Comparison of ENCODE assay signal across 20 mouse cellular contexts in the genomic region with DNA sequence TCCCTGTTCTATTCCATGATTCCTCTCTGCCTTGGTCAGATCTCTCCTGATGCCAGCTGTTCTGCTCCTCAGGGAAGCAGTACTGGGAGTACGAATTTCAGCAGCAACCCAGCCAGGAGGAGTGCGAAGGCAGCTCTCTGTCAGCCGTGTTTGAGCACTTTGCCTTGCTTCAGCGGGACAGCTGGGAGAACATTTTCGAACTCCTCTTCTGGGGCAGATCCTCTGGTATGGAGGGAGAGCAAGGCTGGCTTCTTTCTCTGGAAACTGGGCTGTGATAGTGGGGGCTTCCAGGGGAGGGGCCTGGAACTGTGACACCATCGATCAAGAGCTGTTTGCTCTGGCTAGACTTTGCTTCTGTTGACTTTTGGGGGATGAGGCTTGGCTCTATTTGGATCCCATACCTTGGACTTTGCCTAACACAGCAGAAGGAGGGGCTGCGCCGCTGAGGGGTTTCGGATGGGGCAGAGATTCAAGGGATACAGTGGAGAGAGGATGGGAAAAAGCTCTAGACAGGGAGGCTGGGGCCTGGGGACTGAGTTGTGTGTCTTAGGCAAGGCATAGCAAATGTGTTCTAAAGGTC. TPM values are rescaled to one million over a fixed set of nuclear protein-coding genes. Genes with fewer than 3 reads are reported as not detected.
A peak's percentile ranks its signal among the peaks of the same experiment; 100 is the strongest.
DNase-seq lines count a peak whose midpoint lies in the region; ATAC-seq and TF ChIP-seq lines count a peak whose summit lies in the region.
"Had no signal": no experiment of that assay in that cellular context is flagged by ENCODE, and none has a peak within 500 bp of the region (broad histone marks: within the 10 kb centered on the region; RNA-seq: fewer than 3 reads in every experiment).

No protein-coding gene starts in this region.

- peak overlapping the region; percentile 52 for H3K4me3 ChIP-seq in erythroblast, embryonic 14.5 days (replicated peaks)
- no peak overlapping the region for H3K4me3 ChIP-seq in midbrain, embryonic 12.5 days
- no peak overlapping the region for H3K4me3 ChIP-seq in midbrain, embryonic 15.5 days
- peak overlapping the region; percentile 52 for H3K4me3 ChIP-seq in liver, embryonic 13.5 days (replicated peaks)
- peak overlapping the region; percentile 8; the same call in 1 of the 2 replicates for H3K4me3 ChIP-seq in olfactory bulb, adult 2 months (ENCODE audit: insufficient read depth, low read depth, low read length)
- H3K4me3 ChIP-seq: limb, embryonic 15.5 days had no signal

- peaks cover 4% of the 10 kb centered on the region for H3K36me3 ChIP-seq in erythroblast, embryonic 14.5 days (ENCODE audit: control insufficient read depth)
- H3K36me3 ChIP-seq in midbrain, embryonic 12.5 days: no peaks in the 10 kb centered on the region
- 0 out of 2 replicates have a peak, but pooled peaks cover 3% of the 10 kb centered on the region for H3K36me3 ChIP-seq in midbrain, embryonic 15.5 days (replicated peaks)
- H3K36me3 ChIP-seq in liver, embryonic 13.5 days: 0 out of 2 replicates have a peak, but pooled peaks cover 3% of the 10 kb centered on the region

- peaks cover 52% of the 10 kb centered on the region for H3K27me3 ChIP-seq in erythroblast, embryonic 14.5 days (ENCODE audit: control insufficient read depth)
- H3K27me3 ChIP-seq in midbrain, embryonic 12.5 days: peaks cover 34% of the 10 kb centered on the region; the same call in 1 of the 2 replicates
- H3K27me3 ChIP-seq in midbrain, embryonic 15.5 days (replicated peaks): peaks cover 6% of the 10 kb centered on the region; the same call in 1 of the 2 replicates
- peaks cover 65% of the 10 kb centered on the region for H3K27me3 ChIP-seq in liver, embryonic 13.5 days

- no peak overlapping the region for H3K9ac ChIP-seq in midbrain, embryonic 12.5 days (replicated peaks)
- H3K9ac ChIP-seq in midbrain, embryonic 15.5 days: no peak overlapping the region
- H3K9ac ChIP-seq in liver, embryonic 13.5 days: peak overlapping the region; percentile 63
- H3K9ac ChIP-seq: limb, embryonic 15.5 days had no signal

- no peak for TF ChIP-seq CTCF in olfactory bulb, adult 2 months (IDR thresholded peaks at IDR 0.05; ENCODE audit: insufficient read depth, low read depth, low read length)

- DNase-seq in liver, embryonic 13.5 days: no peak
- no peak for DNase-seq in left cerebral cortex, adult 9 months (ENCODE audit: low spot score in 2 of 2)
- no peak for DNase-seq in B cell, adult 2 months
- DNase-seq: cerebellum, postnatal 14 days; kidney, adult 8-10 months; kidney, postnatal 4 days; retina, postnatal 1 day; thymus, postnatal 25 days had no signal

- H3K4me1 ChIP-seq in erythroblast, embryonic 14.5 days (ENCODE audit: control insufficient read depth): peaks cover 14% of the 10 kb centered on the region
- peaks cover 25% of the 10 kb centered on the region for H3K4me1 ChIP-seq in midbrain, embryonic 12.5 days
- peaks cover 20% of the 10 kb centered on the region for H3K4me1 ChIP-seq in midbrain, embryonic 15.5 days
- H3K4me1 ChIP-seq in liver, embryonic 13.5 days (replicated peaks): peaks cover 28% of the 10 kb centered on the region
- H3K4me1 ChIP-seq in olfactory bulb, adult 2 months (ENCODE audit: control insufficient read depth, insufficient read depth, low read length): peaks cover 2% of the 10 kb centered on the region

- ATAC-seq in erythroblast, adult 5-6 weeks (replicated peaks; ENCODE audit: low FRiP score, poor library complexity, severe bottlenecking): no peak
- ATAC-seq in midbrain, embryonic 12.5 days (ENCODE audit: low FRiP score, low read depth): no peak
- no peak for ATAC-seq in midbrain, embryonic 15.5 days (replicated peaks)
- peak; percentile 57 for ATAC-seq in liver, embryonic 13.5 days (ENCODE audit: low read depth)
- ATAC-seq: Patski had no signal

- H3K9me3 ChIP-seq in erythroblast, embryonic 14.5 days (ENCODE audit: control insufficient read depth, low read length): peaks cover 4% of the 10 kb centered on the region; the same call in 1 of the 2 replicates
- no peaks in the 10 kb centered on the region for H3K9me3 ChIP-seq in midbrain, embryonic 12.5 days
- no peaks in the 10 kb centered on the region for H3K9me3 ChIP-seq in midbrain, embryonic 15.5 days
- no peaks in the 10 kb centered on the region for H3K9me3 ChIP-seq in liver, embryonic 13.5 days (replicated peaks)
- H3K9me3 ChIP-seq: limb, embryonic 15.5 days had no signal

- no peak overlapping the region for H3K27ac ChIP-seq in midbrain, embryonic 12.5 days (replicated peaks)
- H3K27ac ChIP-seq in midbrain, embryonic 15.5 days: no peak overlapping the region
- H3K27ac ChIP-seq in liver, embryonic 13.5 days: peak overlapping the region; percentile 77
- H3K27ac ChIP-seq in olfactory bulb, adult 2 months (ENCODE audit: insufficient read depth, low read depth, low read length): no peak overlapping the region
- H3K27ac ChIP-seq: limb, embryonic 15.5 days had no signal

- 0 out of 2 replicates have a peak overlapping the region, but pooled peaks have one; percentile 0 for H3K4me2 ChIP-seq in midbrain, embryonic 12.5 days (replicated peaks)
- H3K4me2 ChIP-seq in midbrain, embryonic 15.5 days: no peak overlapping the region; the same call in 1 of the 2 replicates
- peak overlapping the region; percentile 75 for H3K4me2 ChIP-seq in liver, embryonic 13.5 days
- H3K4me2 ChIP-seq: limb, embryonic 15.5 days had no signal

- 76% methylated on average over 9 of the region's 9 CpGs for WGBS in midbrain, embryonic 12.5 days
- WGBS in midbrain, embryonic 15.5 days: 76% methylated on average over 9 of the region's 9 CpGs
- 56% methylated on average over 9 of the region's 9 CpGs for WGBS in liver, embryonic 13.5 days (ENCODE audit: insufficient replicate concordance)
- WGBS in olfactory bulb, adult 2 months: 75% methylated on average over 9 of the region's 9 CpGs

- TF ChIP-seq POLR2A in olfactory bulb, adult 2 months (IDR thresholded peaks at IDR 0.05; ENCODE audit: insufficient read depth, low read depth, low read length): no peak

RNA-seq across cellular contexts. Expression of a gene that starts 1.8 kb away (rescaled TPM):
- polyA plus RNA-seq in erythroblast, embryonic 14.5 days (2012): 0.28 and 0.44 TPM in 2 replicates
- not detected in 2 replicates for total RNA-seq in erythroblast, adult 5-6 weeks (2015; ENCODE audit: low replicate concordance)
- total RNA-seq in erythroblast, adult 5-6 weeks (2017; ENCODE audit: low replicate concordance): not detected in 2 replicates
- 99.7 and 135 TPM in 2 replicates for polyA plus RNA-seq in midbrain, embryonic 12.5 days (2016; fragmentation: Nextera tagmentation; extraction: Ambion mirVana)
- polyA plus RNA-seq in midbrain, embryonic 15.5 days (2015; fragmentation: Nextera tagmentation; extraction: Ambion mirVana): 137 and 184 TPM in 2 replicates
- 297 and 348 TPM in 2 replicates for polyA plus RNA-seq in liver, embryonic 13.5 days (2015; fragmentation: Nextera tagmentation; extraction: Ambion mirVana)
- polyA plus RNA-seq in olfactory bulb, adult 2 months (2012; ENCODE audit: insufficient read depth, insufficient read length, low replicate concordance, missing spikeins): not detected in 2 replicates
- total RNA-seq: granulocyte monocyte progenitor cell, adult 5-6 weeks had no signal
- polyA plus RNA-seq: Patski had no signal

RNA-seq across cellular contexts. Expression of a gene that starts 2.5 kb away (rescaled TPM):
- not detected in 2 replicates for polyA plus RNA-seq in erythroblast, embryonic 14.5 days (2012)
- total RNA-seq in erythroblast, adult 5-6 weeks (2015; ENCODE audit: low replicate concordance): not detected in 2 replicates
- not detected in 2 replicates for total RNA-seq in erythroblast, adult 5-6 weeks (2017; ENCODE audit: low replicate concordance)
- polyA plus RNA-seq in midbrain, embryonic 12.5 days (2016; fragmentation: Nextera tagmentation; extraction: Ambion mirVana): not detected in 2 replicates
- polyA plus RNA-seq in midbrain, embryonic 15.5 days (2015; fragmentation: Nextera tagmentation; extraction: Ambion mirVana): 0.13 and 0.17 TPM in 2 replicates
- 0.09 and 0.24 TPM in 2 replicates for polyA plus RNA-seq in liver, embryonic 13.5 days (2015; fragmentation: Nextera tagmentation; extraction: Ambion mirVana)
- polyA plus RNA-seq in olfactory bulb, adult 2 months (2012; ENCODE audit: insufficient read depth, insufficient read length, low replicate concordance, missing spikeins): not detected in 2 replicates
- total RNA-seq: adrenal gland, postnatal 4 days; granulocyte monocyte progenitor cell, adult 5-6 weeks had no signal
- polyA plus RNA-seq: heart, embryonic 14.5 days; neural tube, embryonic 14.5 days; Patski; small intestine, adult 2 months had no signal

RNA-seq across cellular contexts. Expression of a gene that starts 3.2 kb away (rescaled TPM):
- not detected in 2 replicates for polyA plus RNA-seq in erythroblast, embryonic 14.5 days (2012)
- total RNA-seq in erythroblast, adult 5-6 weeks (2015; ENCODE audit: low replicate concordance): not detected in 2 replicates
- not detected in 2 replicates for total RNA-seq in erythroblast, adult 5-6 weeks (2017; ENCODE audit: low replicate concordance)
- polyA plus RNA-seq in midbrain, embryonic 12.5 days (2016; fragmentation: Nextera tagmentation; extraction: Ambion mirVana): 36.4 and 37.0 TPM in 2 replicates
- 52.4 and 56.8 TPM in 2 replicates for polyA plus RNA-seq in midbrain, embryonic 15.5 days (2015; fragmentation: Nextera tagmentation; extraction: Ambion mirVana)
- polyA plus RNA-seq in liver, embryonic 13.5 days (2015; fragmentation: Nextera tagmentation; extraction: Ambion mirVana): 0.16 and 0.29 TPM in 2 replicates
- not detected in 2 replicates for polyA plus RNA-seq in olfactory bulb, adult 2 months (2012; ENCODE audit: insufficient read depth, insufficient read length, low replicate concordance, missing spikeins)
- total RNA-seq: granulocyte monocyte progenitor cell, adult 5-6 weeks had no signal

RNA-seq across cellular contexts. Expression of a gene that starts 11.3 kb away (rescaled TPM):
- 0.55 TPM in 2 replicates for polyA plus RNA-seq in erythroblast, embryonic 14.5 days (2012)
- 3.8 and 13.8 TPM in 2 replicates for total RNA-seq in erythroblast, adult 5-6 weeks (2015; ENCODE audit: low replicate concordance)
- total RNA-seq in erythroblast, adult 5-6 weeks (2017; ENCODE audit: low replicate concordance): 4.0 and 5.3 TPM in 2 replicates
- 88.5 and 89.7 TPM in 2 replicates for polyA plus RNA-seq in midbrain, embryonic 12.5 days (2016; fragmentation: Nextera tagmentation; extraction: Ambion mirVana)
- 90.5 and 91.0 TPM in 2 replicates for polyA plus RNA-seq in midbrain, embryonic 15.5 days (2015; fragmentation: Nextera tagmentation; extraction: Ambion mirVana)
- 30.1 and 31.9 TPM in 2 replicates for polyA plus RNA-seq in liver, embryonic 13.5 days (2015; fragmentation: Nextera tagmentation; extraction: Ambion mirVana)
- polyA plus RNA-seq in olfactory bulb, adult 2 months (2012; ENCODE audit: insufficient read depth, insufficient read length, low replicate concordance, missing spikeins): not detected in 2 replicates

RNA-seq across cellular contexts. Expression of a gene that starts 11.3 kb away (rescaled TPM):
- polyA plus RNA-seq in erythroblast, embryonic 14.5 days (2012): 1.2 and 1.4 TPM in 2 replicates
- total RNA-seq in erythroblast, adult 5-6 weeks (2015; ENCODE audit: low replicate concordance): 6.9 and 17.5 TPM in 2 replicates
- total RNA-seq in erythroblast, adult 5-6 weeks (2017; ENCODE audit: low replicate concordance): 7.8 and 13.4 TPM in 2 replicates
- 155 and 168 TPM in 2 replicates for polyA plus RNA-seq in midbrain, embryonic 12.5 days (2016; fragmentation: Nextera tagmentation; extraction: Ambion mirVana)
- 182 and 192 TPM in 2 replicates for polyA plus RNA-seq in midbrain, embryonic 15.5 days (2015; fragmentation: Nextera tagmentation; extraction: Ambion mirVana)
- polyA plus RNA-seq in liver, embryonic 13.5 days (2015; fragmentation: Nextera tagmentation; extraction: Ambion mirVana): 78.1 and 82.4 TPM in 2 replicates
- polyA plus RNA-seq in olfactory bulb, adult 2 months (2012; ENCODE audit: insufficient read depth, insufficient read length, low replicate concordance, missing spikeins): not detected in 2 replicates

Comparison
In these comparisons a context has a peak if more than half of its experiments do, and no peak if none do; other contexts are left out.
1. H3K4me3 ChIP-seq: peak in erythroblast, embryonic 14.5 days (single experiment), liver, embryonic 13.5 days (single experiment) and olfactory bulb, adult 2 months (single experiment); none in midbrain, embryonic 12.5 days (single experiment) and midbrain, embryonic 15.5 days (single experiment).
2. RNA of a gene that starts 3.2 kb away (polyA plus RNA-seq): 52.4 to 56.8 TPM in midbrain, embryonic 15.5 days and 36.4 to 37.0 TPM in midbrain, embryonic 12.5 days; 0.16 to 0.29 TPM in liver, embryonic 13.5 days, not detected in erythroblast, embryonic 14.5 days and not detected in olfactory bulb, adult 2 months; every median in the first group is over 10 times any median in the second.